Mouse (Mus musculus): ENCODE data around the gene Pygo2. TPM values are rescaled to one million over a fixed set of nuclear protein-coding genes. Genes with fewer than 3 reads are reported as not detected.
A peak's percentile ranks its signal among the peaks of the same experiment; 100 is the strongest.
"Not testable (repeated sequence)": the region's sequence is repeated elsewhere in the genome, so short reads cannot be mapped to it uniquely, and the experiment has no call there.

The Pygo2 gene
- total RNA-seq, 4 experiments from 2014 or later: 44.0 to 57.4 (median 48.8) TPM

GRCm38 (mm10) chr3:89420421-89420820 is 9.6 kb upstream of the Pygo2 start:
- no peak for DNase-seq (ENCODE audit: low spot score in 2 of 2)

GRCm38 (mm10) chr3:89421002-89421774 is 8.8 kb upstream of the Pygo2 start:
- peak; percentile 45 to 79 for DNase-seq (ENCODE audit: low spot score in 2 of 2)

- DNase-seq (ENCODE audit: low spot score in 2 of 2): no peak
Observed at GRCm38 (mm10) chr3:89421810-89422473, 8.1 kb upstream of the Pygo2 start.

- no peak for DNase-seq (ENCODE audit: low spot score in 2 of 2)
Observed at GRCm38 (mm10) chr3:89422556-89423205, 7.3 kb upstream of the Pygo2 start.

- DNase-seq (ENCODE audit: low spot score in 2 of 2): no peak
Observed at GRCm38 (mm10) chr3:89424416-89425140, 5.4 kb upstream of the Pygo2 start.

- no peak for DNase-seq (ENCODE audit: low spot score in 2 of 2)
Observed at GRCm38 (mm10) chr3:89425141-89425525, 4.9 kb upstream of the Pygo2 start.

- no peak for DNase-seq (ENCODE audit: low spot score in 2 of 2)
Observed at GRCm38 (mm10) chr3:89425876-89426275, 4.1 kb upstream of the Pygo2 start.

- DNase-seq (ENCODE audit: low spot score in 2 of 2): not testable (repeated sequence)
Observed at GRCm38 (mm10) chr3:89429021-89429420, 993 bp upstream of the Pygo2 start.

GRCm38 (mm10) chr3:89432606-89433005 is 2.6 kb downstream of the Pygo2 start:
- DNase-seq (ENCODE audit: low spot score in 2 of 2): no peak

- DNase-seq (ENCODE audit: low spot score in 2 of 2): no peak
Observed at GRCm38 (mm10) chr3:89434532-89434931, 4.5 kb downstream of the Pygo2 start.

- DNase-seq (ENCODE audit: low spot score in 2 of 2): no peak
Observed at GRCm38 (mm10) chr3:89435041-89435440, 5.0 kb downstream of the Pygo2 start.

GRCm38 (mm10) chr3:89436176-89437113 is 6.4 kb downstream of the Pygo2 start, which contains the start of gene Pbxip1:
Gene Pbxip1 (plus strand): TSS chr3:89436706.
- no peak for DNase-seq (ENCODE audit: low spot score in 2 of 2)

- no peak for DNase-seq (ENCODE audit: low spot score in 2 of 2)
Observed at GRCm38 (mm10) chr3:89437269-89437668, 7.3 kb downstream of the Pygo2 start.

GRCm38 (mm10) chr3:89440691-89441090 is 10.7 kb downstream of the Pygo2 start:
- no peak for DNase-seq (ENCODE audit: low spot score in 2 of 2)

- DNase-seq (ENCODE audit: low spot score in 2 of 2): no peak
Observed at GRCm38 (mm10) chr3:89448720-89449537, 18.9 kb downstream of the Pygo2 start.

- peak in 1 of 2 experiments; percentile 47 for DNase-seq (ENCODE audit: low spot score in 2 of 2)
Observed at GRCm38 (mm10) chr3:89449541-89449940, 19.5 kb downstream of the Pygo2 start.

- no peak for DNase-seq (ENCODE audit: low spot score in 2 of 2)
Observed at GRCm38 (mm10) chr3:89451916-89452315, 21.9 kb downstream of the Pygo2 start.

GRCm38 (mm10) chr3:89454401-89455177 is 24.6 kb downstream of the Pygo2 start, which contains the start of gene Pmvk:
Gene Pmvk (plus strand): TSS chr3:89454541.
- DNase-seq (ENCODE audit: low spot score in 2 of 2): no peak

Measured in left cerebral cortex, adult 8-10 months (tissue).